Mouse (Mus musculus) E14TG2a.4 (cell line): ENCODE data around the gene Nr5a2.

Source experiments
- CTCF ChIP-seq: conservative IDR thresholded peaks from 2 replicates; pipeline ENCODE4 v1.5.1; 2014; ENCODE audit warnings: low read length
- POU5F1 ChIP-seq: IDR thresholded peaks from 2 replicates; pipeline ENCODE4 v1.6.1; 2014; ENCODE audit warnings: low read length, borderline replicate concordance

GRCm38 (mm10) chr1:136800625-136801024, 159.6 kb downstream of the Nr5a2 start:
- TF ChIP-seq CTCF (no peak), POU5F1 (no peak)
